Mouse (Mus musculus) left cerebral cortex, adult 18-20 months (tissue): ENCODE measurements at regions not wholly inside any gene's neighbourhood (a gene's known extent, or its start where the extent isn't known, plus 50 kb on each side); places are given as distances from the start of the nearest gene placed in this dataset.

Experiments
- DNase-seq, 2 experiments: peaks; one replicate each; pipeline ENCODE4 v3.0.0; 2021 to 2022; ENCODE audit warnings: low spot score in 2 of 2, mixed read lengths in 1 of 2

GRCm38 (mm10) chr6:51269617-51270016 lies 162.9 kb upstream of the Nfe2l3 start:
- no peak for DNase-seq

DNA sequence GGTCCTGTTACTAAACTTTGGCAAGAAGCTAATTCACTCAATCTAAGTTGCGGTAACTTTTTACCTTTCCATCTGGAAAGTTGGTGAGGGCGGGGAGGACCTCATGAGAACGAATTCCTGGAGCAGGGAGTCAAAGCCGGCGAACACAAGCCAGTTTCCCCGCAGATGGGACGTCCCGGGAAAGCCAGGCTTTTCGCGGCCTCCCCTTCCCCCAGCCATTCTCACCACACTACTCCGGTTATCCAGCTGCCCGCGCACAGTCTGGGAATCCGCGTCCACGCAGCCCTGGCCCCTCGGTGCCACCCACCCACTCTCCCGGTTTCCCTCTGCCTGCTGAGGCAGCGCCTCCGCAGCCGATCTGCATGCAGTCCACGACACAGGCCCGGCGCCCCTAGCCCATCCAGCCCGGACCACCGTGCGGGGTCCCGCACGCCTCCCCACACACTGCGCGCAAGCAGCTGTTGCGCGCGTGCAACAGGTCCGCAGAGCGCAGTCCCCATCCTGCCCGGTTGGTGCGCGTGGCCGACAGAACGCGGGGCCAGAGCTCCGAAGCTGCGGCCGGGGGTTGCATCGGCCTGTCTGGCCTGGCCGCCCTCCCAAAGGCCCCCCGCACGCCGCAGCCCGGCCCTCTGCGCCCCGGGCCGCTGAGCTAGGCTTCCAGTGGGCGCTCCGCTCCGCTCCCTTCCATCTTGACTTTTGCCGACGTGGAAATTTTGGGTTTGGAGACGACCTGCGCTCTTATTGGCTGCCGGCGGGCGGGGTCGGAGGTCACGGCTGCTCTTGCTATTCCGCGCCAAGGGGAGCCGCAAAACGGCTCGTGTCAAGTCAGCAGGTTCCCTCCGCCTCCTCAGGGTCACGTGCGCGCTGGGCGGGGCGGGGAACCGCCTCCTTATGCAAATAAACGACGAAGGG lies 162.0 kb upstream of the Nfe2l3 start:
- DNase-seq: peak; percentile 12 to 21

DNA sequence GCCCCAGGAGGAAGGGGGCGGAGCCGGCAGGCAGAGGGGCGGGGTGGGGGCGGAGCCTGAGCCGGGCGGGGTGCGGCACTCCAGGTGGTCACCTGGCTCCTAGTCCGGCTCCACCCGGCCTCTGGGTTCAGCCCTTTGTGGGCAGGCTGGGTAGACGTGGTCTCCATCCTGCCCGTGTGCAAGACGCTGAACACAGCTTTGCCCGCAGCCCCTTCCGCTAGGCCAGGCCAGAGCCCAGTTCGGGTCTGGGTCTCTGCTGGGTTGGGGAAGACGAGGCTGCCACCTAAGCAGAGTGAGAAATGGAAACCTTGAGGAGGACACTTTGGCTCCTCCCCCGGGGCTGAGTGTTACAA lies 161.4 kb upstream of the Nfe2l3 start:
- no peak for DNase-seq

DNA sequence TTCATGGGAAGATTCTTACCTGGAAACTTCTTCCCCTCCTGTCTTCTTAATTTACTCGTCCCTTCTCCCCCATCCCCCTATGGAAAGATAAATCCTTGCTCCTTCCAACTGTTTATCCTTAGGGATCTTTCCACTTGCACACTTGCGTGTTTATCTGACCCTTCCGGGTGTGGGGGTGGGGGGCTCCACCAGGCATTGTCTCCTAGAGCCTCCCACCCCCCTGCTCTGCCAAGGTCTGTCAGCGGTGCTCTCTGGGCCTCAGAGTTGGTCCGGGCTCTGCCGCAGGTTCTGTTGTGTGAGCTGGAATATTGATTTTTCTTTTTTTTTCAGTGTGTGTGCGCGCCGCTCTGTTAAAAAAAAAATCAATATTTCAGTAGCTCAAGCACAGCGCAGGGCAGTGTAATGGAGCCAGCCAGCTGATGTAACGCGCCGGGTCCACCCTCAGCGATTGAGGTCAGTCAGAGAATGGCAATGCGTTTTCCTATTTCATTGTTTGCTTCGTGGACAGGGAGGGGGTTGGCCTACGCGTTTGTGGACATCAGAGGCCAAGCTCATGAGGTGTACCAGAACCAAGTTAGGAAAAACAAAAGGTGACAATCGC lies 160.2 kb upstream of the Nfe2l3 start:
- no peak for DNase-seq

GRCm38 (mm10) chr6:51279491-51279890 lies 153.0 kb upstream of the Nfe2l3 start:
- no peak for DNase-seq

DNA sequence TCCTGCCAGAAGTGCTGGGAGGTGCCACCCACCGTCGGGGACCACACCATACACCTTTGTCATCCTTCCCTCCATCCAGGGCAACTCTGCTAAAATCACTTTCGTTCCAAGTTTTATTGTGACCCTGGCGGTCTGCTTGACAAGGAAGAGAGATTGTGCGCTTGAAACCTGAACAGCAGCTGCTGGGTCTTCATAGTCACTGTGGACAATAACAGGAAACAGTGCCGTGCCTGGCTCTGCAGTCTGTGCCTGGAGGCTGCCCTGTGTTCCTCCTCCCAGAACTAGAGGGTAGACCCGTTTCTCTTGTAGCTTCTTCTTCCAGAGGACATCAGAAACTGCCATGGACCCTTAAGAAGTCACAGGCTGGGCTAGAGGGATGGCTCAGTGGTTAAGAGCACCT lies 152.2 kb upstream of the Nfe2l3 start:
- DNase-seq: no peak

DNA sequence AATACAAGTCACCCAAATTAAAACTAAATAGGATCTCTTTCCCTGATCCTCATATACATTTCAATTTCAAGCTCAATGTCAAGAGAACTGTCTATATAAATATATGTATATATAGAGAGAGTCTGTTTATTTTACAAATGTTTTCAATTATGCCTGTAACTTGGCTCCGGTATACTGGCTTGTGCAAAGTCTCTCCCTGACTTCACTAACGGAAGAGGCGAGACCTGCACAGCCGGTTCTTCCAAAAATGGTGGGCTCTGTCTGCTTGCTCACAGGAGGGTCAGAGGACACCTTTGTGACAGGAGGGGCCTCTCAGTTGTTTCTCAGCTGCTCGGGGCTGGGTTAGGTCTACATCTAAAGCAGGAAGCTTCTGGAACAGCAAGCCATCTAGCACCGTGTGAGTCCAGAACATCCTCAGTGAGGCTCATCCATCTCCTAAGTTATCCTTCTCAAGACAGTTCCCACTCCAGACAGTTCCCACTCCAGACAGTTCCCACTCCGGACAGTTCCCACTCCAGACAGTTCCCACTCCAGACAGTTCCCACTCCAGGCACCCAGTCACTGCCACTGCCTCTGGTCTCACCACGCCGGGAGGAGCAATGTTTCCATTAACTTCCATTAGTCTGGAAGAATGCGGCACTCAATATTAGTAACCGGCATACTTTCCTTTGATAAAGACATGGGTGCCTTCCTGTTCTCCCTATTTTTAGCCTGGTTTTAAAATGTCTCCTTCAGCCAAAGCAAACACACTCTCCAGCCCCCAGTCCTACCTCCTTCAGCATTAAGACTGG lies 148.4 kb upstream of the Nfe2l3 start:
- DNase-seq: no peak

GRCm38 (mm10) chr6:51284881-51285280 lies 147.6 kb upstream of the Nfe2l3 start:
- DNase-seq: no peak

DNA sequence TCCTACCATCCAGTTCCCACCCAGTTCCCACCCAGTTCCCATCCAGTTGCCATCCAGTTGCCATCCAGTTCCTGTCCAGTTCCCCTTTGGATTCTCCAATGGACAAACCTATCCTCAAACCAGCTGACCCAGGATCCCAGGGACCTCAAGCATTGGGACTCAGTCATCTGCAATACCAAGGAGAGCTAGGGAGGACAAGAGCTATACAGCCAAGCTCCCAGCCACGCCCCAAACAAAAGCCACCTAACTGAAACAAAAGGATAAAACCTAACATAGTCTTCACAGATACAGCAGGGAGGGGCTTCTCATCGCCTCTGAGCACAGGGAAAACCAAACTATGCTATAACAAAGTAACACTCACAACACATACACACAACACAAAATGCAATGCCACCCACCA lies 145.6 kb upstream of the Nfe2l3 start:
- no peak for DNase-seq

DNA sequence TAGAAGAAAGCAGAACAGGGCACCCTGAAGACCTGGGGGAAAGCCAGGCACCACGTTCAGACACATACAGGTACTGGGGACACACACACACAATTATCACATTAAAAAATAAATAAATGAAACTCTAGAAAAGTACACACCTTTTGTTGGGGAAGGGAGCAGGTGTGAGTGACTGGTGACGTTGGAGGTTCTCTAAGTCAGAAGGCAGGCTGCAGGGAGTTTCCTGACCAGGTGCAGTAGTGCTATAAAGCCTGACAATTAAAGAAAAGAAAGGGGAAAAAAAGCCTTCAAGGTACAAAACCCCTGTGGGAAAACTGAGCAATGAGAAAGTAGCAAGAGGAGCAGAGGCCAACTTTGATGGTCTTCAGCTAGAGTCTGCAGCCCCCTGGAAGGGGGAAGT lies 145.1 kb upstream of the Nfe2l3 start:
- DNase-seq: no peak

- DNase-seq: no peak
These were observed 144.7 kb upstream of the Nfe2l3 start for GRCm38 (mm10) chr6:51287807-51288206.

DNA sequence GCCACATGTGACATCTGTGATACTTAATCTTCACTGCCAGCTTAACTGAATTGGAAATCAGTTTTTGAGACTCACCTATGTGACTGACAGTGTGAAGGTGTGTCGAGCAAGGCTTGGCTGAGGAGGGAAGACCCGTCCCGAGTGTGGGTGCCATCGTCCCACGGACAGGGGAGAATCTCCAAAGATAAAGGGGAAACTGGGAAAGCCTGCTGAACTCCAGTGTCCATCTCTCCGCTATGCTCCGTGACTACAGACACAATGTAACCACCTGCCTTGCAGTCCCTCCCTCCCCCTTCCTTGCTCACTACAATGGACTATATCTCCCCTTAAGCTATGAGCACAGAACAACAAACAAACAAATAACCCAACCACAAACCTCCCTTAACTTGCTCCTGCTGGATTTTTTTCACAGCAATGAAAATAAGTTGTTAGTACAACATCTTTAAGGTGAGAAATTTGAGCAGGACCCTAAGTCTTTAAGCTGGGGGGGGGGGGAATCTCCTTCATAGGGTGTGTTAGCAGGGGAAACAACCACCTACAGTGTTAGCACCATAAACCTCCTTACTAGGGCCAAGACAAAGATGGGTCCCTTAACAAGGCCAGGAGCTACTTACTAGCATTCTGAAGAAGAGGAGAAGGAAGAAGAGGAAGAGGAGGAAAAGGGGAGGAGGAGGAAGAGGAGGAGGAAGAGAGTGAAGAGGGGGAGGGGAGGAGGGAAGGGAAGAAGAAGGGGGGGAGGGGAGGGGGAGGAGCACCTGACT lies 144.0 kb upstream of the Nfe2l3 start:
- DNase-seq: no peak

DNA sequence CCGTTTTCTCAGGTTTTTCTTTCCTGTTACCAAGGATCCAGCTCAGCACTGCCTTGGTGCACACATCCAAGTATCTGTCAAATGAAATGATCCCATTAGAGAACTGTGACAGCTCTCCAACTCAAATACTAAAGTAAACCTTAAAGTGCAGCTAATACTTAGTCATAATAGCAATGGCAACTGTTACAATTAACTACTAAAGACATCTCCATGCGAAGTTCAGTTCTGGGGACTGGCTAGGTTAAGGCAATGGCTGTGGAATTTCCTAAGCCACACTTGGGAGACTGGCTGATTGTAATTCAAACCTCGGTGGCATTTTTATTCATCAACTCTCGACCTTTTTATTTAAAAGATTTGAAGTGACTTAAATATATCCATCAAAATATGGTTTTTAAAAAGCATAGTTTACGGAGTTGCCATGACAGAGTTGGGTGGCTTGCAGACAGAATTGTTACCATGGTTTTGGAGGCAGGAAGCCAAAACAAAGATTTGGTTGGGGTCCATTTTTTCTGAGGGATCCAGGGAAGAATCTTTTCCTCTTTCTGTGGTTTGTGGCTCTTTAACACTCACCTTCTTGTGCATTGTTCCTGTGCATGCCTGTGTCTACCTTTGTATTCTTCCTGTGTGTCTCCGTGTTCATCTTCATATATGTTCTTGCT lies 143.3 kb upstream of the Nfe2l3 start:
- DNase-seq: no peak

DNA sequence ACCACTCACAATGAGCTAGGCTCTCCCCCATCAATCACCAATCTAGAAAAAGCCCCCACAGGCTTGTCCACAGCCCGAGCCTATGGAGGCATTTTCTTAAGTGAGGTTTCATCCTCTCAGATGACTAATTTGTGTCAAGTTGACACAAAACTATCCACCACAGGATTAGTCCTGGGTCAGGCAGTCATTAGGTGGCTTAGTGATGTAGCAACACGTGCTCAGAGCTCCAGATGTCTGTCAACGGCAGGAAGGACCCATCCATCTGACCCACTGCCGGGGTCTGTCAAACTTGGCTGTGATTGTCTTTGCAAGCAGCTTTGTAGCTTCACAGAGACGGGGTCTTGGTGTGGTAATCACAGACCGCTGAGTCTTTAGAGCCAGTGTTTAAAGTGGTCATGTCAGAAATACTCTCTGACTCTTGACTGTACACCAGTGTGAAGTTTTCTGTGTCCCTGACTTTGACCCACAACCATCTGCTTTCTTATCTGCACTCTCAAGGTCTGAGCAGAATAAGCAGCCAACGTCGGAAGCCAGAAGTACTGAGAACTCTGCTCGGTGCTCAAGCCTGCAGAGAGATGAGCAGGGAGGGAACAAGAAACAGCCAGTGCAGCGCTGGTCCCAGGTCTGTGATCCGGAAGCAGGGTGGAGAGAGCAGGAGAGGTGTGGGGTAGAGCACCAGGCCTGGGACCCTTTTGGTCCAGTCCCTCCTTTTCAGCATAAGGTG lies 131.6 kb upstream of the Nfe2l3 start:
- DNase-seq: no peak

- no peak for DNase-seq
These were observed 130.6 kb upstream of the Nfe2l3 start for GRCm38 (mm10) chr6:51301831-51302230.

DNA sequence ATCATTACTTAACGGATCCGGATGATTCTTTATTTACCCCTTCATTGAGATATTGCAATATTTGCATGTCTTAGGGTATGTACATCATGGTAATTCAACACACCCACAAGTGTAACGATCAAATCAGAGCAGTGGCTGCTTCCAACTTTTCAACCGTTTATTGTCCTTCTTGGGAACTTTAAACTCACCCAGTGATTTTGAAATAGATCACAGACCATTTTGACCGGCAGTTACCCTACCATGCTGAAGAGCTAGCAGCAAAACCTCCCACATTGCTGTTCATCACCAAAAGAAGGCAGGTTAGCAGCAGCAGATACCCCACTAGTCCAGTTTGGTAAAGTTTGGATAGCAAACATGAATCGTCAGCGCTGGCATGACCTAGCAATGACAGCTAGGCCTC lies 130.2 kb upstream of the Nfe2l3 start:
- no peak for DNase-seq

DNA sequence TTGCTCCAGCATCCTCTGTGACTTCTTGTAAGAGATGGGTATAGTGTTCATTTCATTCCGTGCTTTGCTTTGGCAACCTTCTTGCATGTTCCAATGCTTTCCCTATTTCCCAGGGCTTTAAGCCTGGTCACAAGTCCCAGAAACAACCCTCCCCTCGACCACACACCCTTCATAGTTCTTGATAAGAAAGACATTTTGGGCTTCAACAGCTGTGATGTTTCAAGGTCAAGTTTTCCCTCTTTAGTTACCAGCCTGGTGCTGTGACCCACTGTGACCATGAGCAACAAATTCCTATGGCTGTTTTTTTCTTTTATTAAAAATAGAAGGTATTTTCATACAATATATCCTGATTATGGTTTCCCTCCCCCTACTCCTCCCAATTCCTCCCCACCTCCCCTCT lies 114.1 kb upstream of the Nfe2l3 start:
- DNase-seq: no peak

- no peak for DNase-seq
These were observed 112.5 kb upstream of the Nfe2l3 start for GRCm38 (mm10) chr6:51320019-51320418.

GRCm38 (mm10) chr6:51320676-51321419 lies 111.6 kb upstream of the Nfe2l3 start:
- DNase-seq: no peak
